Mouse (Mus musculus): Measurements from ENCODE around the gene Etnk1. TPM values are rescaled to one million over a fixed set of nuclear protein-coding genes. Genes with fewer than 3 reads are reported as not detected.

Etnk1 gene
- total and polyA plus RNA-seq, 2 experiments from 2014 or later = 24.8 to 116 TPM

- H3K27ac ChIP-seq (ENCODE audit: low read depth, low read length) = no peak overlapping the region
- DNase-seq = no peak
- no peak overlapping the region for H3K4me2 ChIP-seq (ENCODE audit: low read depth)
- no peaks in the 10 kb centered on the region for H3K27me3 ChIP-seq (ENCODE audit: insufficient read depth, low read length)
- ATAC-seq = no peak
- no peak for TF ChIP-seq CTCF (IDR thresholded peaks at IDR 0.05; ENCODE audit: low read depth)
- no peak overlapping the region for H3K4me3 ChIP-seq (ENCODE audit: low read depth, low read length)
- H3K9ac ChIP-seq = no peak overlapping the region
- H3K36me3 ChIP-seq (ENCODE audit: insufficient read depth) = peaks cover 16% of the 10 kb centered on the region
- H3K9me3 ChIP-seq (ENCODE audit: low read length) = no peaks in the 10 kb centered on the region
- whole genome bisulfite sequencing = 61% methylated on average over 2 of the region's 2 CpGs
- H3K4me1 ChIP-seq (ENCODE audit: insufficient read depth) = no peaks in the 10 kb centered on the region
These were observed 12.7 kb downstream of the Etnk1 start for GRCm38 (mm10) chr6:143179733-143180132.

DNA sequence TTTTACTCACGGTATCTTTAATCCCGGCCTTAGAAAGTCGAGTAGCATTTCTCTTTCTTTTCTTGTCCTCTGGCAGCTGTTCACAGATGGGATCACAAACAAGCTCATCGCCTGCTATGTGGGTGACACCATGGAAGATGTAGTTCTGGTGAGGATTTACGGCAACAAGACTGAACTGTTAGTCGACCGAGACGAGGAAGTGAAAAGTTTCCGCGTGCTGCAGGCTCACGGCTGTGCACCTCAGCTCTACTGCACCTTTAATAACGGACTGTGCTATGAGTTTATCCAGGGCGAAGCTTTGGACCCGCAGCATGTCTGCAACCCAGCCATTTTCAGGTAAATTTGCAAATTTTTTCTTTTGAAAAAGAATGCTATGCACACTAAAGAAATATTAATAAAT, 13.5 kb downstream of the Etnk1 start:
- DNase-seq (no peak), ATAC-seq (no peak)
- 93% methylated on average over 14 of the region's 14 CpGs for WGBS

DNA sequence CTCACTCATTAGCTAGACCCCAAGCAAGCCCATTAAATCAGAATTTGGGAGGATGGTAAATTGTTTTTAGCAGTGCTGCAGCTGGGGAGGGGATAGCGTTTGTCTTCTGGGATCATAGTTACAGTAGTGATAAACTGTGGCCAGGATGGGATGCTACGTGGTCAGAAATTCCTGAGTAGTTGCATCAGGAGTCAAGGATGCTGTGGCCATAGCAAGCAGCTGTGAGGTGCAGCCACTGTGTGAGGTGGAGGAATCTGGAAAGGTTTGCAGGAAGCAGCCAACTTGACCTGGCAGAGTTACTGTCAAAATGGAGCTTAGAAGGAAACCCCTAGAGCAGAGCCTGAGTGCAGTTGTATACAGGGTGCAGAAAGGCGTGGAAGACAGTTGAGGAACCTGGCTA, 17.1 kb downstream of the Etnk1 start:
- no peak for ATAC-seq
- no peak overlapping the region for H3K4me3 ChIP-seq (ENCODE audit: low read depth, low read length)
- no peaks in the 10 kb centered on the region for H3K27me3 ChIP-seq (ENCODE audit: insufficient read depth, low read length)
- 94% methylated on average over 3 of the region's 3 CpGs for WGBS
- no peak overlapping the region for H3K4me2 ChIP-seq (ENCODE audit: low read depth)
- H3K9ac ChIP-seq = no peak overlapping the region
- no peaks in the 10 kb centered on the region for H3K9me3 ChIP-seq (ENCODE audit: low read length)
- no peak for DNase-seq
- TF ChIP-seq CTCF (IDR thresholded peaks at IDR 0.05; ENCODE audit: low read depth) = no peak
- H3K27ac ChIP-seq (ENCODE audit: low read depth, low read length) = no peak overlapping the region
- H3K36me3 ChIP-seq (ENCODE audit: insufficient read depth) = peaks cover 16% of the 10 kb centered on the region
- no peaks in the 10 kb centered on the region for H3K4me1 ChIP-seq (ENCODE audit: insufficient read depth)

More for the DNA sequence above, 13.5 kb downstream of the Etnk1 start:
- no peak for TF ChIP-seq CTCF (IDR thresholded peaks at IDR 0.05; ENCODE audit: low read depth)
- Histone ChIP-seq H3K4me3 (ENCODE audit: low read depth, low read length) (no peak overlapping the region), H3K4me1 (ENCODE audit: insufficient read depth) (no peaks in the 10 kb centered on the region), H3K36me3 (ENCODE audit: insufficient read depth) (peaks cover 16% of the 10 kb centered on the region), H3K9me3 (ENCODE audit: low read length) (no peaks in the 10 kb centered on the region), H3K27me3 (ENCODE audit: insufficient read depth, low read length) (no peaks in the 10 kb centered on the region), H3K4me2 (ENCODE audit: low read depth) (no peak overlapping the region), H3K27ac (ENCODE audit: low read depth, low read length) (no peak overlapping the region), H3K9ac (no peak overlapping the region)

DNA sequence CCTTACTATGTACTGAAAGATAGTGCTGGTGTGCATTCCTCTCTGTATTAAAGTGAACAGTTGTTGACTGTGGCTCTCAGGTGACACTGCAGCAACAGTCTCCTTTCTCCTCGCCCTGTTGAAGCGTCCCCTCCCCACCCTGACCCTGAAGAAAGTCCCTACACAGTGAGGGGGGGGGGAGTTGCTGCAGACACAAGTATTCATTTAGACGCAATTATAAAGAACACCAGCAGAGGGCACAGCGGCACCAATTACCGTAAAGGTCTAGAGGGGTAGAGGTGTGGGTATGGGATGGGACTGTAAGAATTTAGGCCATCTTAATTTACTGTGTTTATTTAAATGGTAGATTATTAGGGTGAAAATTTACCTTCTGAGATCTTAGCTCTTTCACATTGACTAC, 17.7 kb downstream of the Etnk1 start:
- ATAC-seq (no peak; the same call in 1 of the 2 replicates), DNase-seq (peak; percentile 36)
- Histone ChIP-seq H3K9ac (no peak overlapping the region), H3K36me3 (ENCODE audit: insufficient read depth) (peaks cover 19% of the 10 kb centered on the region), H3K9me3 (ENCODE audit: low read length) (no peaks in the 10 kb centered on the region), H3K27me3 (ENCODE audit: insufficient read depth, low read length) (no peaks in the 10 kb centered on the region), H3K4me3 (ENCODE audit: low read depth, low read length) (no peak overlapping the region), H3K4me2 (ENCODE audit: low read depth) (no peak overlapping the region), H3K4me1 (ENCODE audit: insufficient read depth) (no peaks in the 10 kb centered on the region), H3K27ac (ENCODE audit: low read depth, low read length) (no peak overlapping the region)
- WGBS = 63% methylated on average over 5 of the region's 5 CpGs
- TF ChIP-seq CTCF (IDR thresholded peaks at IDR 0.05; ENCODE audit: low read depth) = peak; percentile 69

DNA sequence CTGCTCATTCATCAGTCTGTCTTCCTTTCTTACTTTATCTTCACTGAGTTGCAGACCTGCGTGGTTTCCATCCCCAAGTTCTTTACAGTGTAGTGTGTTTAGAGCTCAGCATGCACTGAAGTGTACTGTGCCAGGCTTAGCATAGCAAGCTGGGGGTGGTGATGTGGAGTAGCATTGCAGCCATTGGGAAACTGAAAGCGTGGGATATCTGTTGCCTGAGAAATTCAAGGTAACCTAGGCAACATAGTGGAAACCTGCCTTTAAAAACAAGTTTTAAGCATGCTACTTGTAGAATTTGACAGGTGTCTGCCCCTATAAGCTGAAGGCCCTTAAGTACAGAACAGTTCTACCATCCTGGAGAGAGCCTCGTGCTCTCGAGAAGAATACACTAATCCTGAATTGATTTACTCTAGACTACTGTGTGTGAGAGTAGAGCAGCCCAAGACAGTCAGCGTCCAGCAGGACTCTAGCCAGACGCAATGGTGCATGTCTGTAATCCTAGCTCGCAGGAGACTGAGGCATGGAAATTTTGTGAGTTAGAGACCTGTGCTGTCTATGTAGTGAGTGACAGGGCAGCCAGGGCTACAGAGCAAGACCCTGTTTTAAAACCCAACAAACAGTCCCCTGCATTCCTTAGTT, 23.9 kb downstream of the Etnk1 start:
- TF ChIP-seq CTCF (IDR thresholded peaks at IDR 0.05; ENCODE audit: low read depth) = no peak
- Histone ChIP-seq H3K9me3 (ENCODE audit: low read length) (no peaks in the 10 kb centered on the region), H3K36me3 (ENCODE audit: insufficient read depth) (peaks cover 17% of the 10 kb centered on the region), H3K4me3 (ENCODE audit: low read depth, low read length) (no peak overlapping the region), H3K27ac (ENCODE audit: low read depth, low read length) (no peak overlapping the region), H3K4me2 (ENCODE audit: low read depth) (no peak overlapping the region), H3K27me3 (ENCODE audit: insufficient read depth, low read length) (no peaks in the 10 kb centered on the region), H3K4me1 (ENCODE audit: insufficient read depth) (no peaks in the 10 kb centered on the region), H3K9ac (no peak overlapping the region)
- WGBS = 64% methylated on average over 7 of the region's 7 CpGs
- peak; percentile 54 for ATAC-seq
- no peak for DNase-seq

DNA sequence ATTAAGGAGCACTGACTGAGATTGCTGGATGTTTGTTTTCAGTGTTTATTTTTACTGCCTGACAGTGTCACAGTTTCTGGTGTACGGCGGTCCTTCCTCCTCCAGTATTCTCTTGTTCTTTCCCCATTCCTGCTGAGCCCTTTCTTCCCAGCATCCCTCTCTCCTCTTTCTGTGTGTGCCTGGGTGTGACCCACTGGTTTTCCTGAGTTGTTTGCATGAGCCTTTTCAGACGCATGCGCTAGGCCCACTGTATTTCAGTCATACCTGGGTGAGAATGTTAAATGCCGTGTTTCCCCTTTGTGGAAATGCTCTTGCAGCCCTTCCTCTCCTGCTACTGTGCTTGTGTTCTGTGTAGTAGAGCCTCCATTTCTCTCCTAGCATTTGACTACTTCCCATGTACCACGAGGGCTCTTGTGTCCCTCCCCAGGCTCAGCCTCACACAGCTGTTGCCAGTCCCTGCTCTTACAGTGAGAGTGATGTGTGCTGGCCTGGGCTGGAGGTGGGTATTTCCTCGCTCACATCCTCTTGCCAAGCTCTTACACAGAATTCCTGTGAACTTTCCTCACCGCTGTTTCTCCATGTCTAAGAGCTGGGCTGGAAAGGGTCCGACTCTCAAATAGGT, 24.6 kb downstream of the Etnk1 start:
- no peak overlapping the region for H3K27ac ChIP-seq (ENCODE audit: low read depth, low read length)
- peaks cover 22% of the 10 kb centered on the region for H3K36me3 ChIP-seq (ENCODE audit: insufficient read depth)
- WGBS = 81% methylated on average over 9 of the region's 9 CpGs
- no peak overlapping the region for H3K9ac ChIP-seq
- ATAC-seq = no peak
- H3K4me1 ChIP-seq (ENCODE audit: insufficient read depth) = no peaks in the 10 kb centered on the region
- no peaks in the 10 kb centered on the region for H3K27me3 ChIP-seq (ENCODE audit: insufficient read depth, low read length)
- DNase-seq = no peak
- no peak overlapping the region for H3K4me3 ChIP-seq (ENCODE audit: low read depth, low read length)
- H3K4me2 ChIP-seq (ENCODE audit: low read depth) = no peak overlapping the region
- no peak for TF ChIP-seq CTCF (IDR thresholded peaks at IDR 0.05; ENCODE audit: low read depth)
- no peaks in the 10 kb centered on the region for H3K9me3 ChIP-seq (ENCODE audit: low read length)

GRCm38 (mm10) chr6:143192709-143193108, 25.7 kb downstream of the Etnk1 start:
- Histone ChIP-seq H3K9me3 (ENCODE audit: low read length) (no peaks in the 10 kb centered on the region), H3K36me3 (ENCODE audit: insufficient read depth) (peaks cover 29% of the 10 kb centered on the region), H3K4me3 (ENCODE audit: low read depth, low read length) (no peak overlapping the region), H3K4me1 (ENCODE audit: insufficient read depth) (no peaks in the 10 kb centered on the region), H3K9ac (no peak overlapping the region), H3K4me2 (ENCODE audit: low read depth) (no peak overlapping the region), H3K27ac (ENCODE audit: low read depth, low read length) (no peak overlapping the region), H3K27me3 (ENCODE audit: insufficient read depth, low read length) (no peaks in the 10 kb centered on the region)
- TF ChIP-seq CTCF (IDR thresholded peaks at IDR 0.05; ENCODE audit: low read depth) = peak; percentile 29; the same call in 1 of the 2 replicates
- peak; percentile 23 for DNase-seq
- 69% methylated on average over 8 of the region's 8 CpGs for WGBS
- no peak for ATAC-seq

Data from forebrain, postnatal 0 days (tissue).